Mouse (Mus musculus) layer of hippocampus, adult 18-20 months (tissue): ENCODE data around the gene Gnptab. TPM values are rescaled to one million over a fixed set of nuclear protein-coding genes. Genes with fewer than 3 reads are reported as not detected.
"Not testable (repeated sequence)": the region's sequence is repeated elsewhere in the genome, so short reads cannot be mapped to it uniquely, and the experiment has no call there.

ENCODE experiments used
- DNase-seq, 2 experiments: peaks; one replicate each; pipeline ENCODE4 v3.0.0; 2022; ENCODE audit warnings: low spot score in 2 of 2
- long read RNA-seq: library from polyadenylated mRNA; stranded (forward); transcript quantifications from one replicate; pipeline ENCODE4 v2.0.0, GENCODE M21; 2021
- total RNA-seq, 2 experiments: library from RNA; stranded (reverse); gene quantifications; 2 replicates each; pipeline ENCODE4 v1.2.3; 2021

Gene Gnptab
- 10 to 100 TPM; 65.9 to 69.2 TPM for total RNA-seq
- long read RNA-seq, full-length matches to known transcripts, result 56 of 86 reads
- long read RNA-seq, partial matches to known transcripts, result 18 of 86 reads
- long read RNA-seq, other reads (novel, unspliced or antisense), result 12 of 86 reads

GRCm38 (mm10) chr10:88379013-88379885, at the start of gene Gnptab, which contains the start of gene Dram1:
Gene Gnptab, plus strand, starts transcription at chr10:88379132.
Gene Dram1, minus strand, starts transcription at chr10:88379080.
- DNase-seq, result peak; percentile 82 to 92

GRCm38 (mm10) chr10:88330695-88331094, 48.2 kb upstream of the Gnptab start:
- DNase-seq, result peak in 1 of 2 experiments; percentile 39

GRCm38 (mm10) chr10:88340660-88341059, 38.3 kb upstream of the Gnptab start:
- DNase-seq, result no peak

- no peak for DNase-seq
These were observed 37.6 kb upstream of the Gnptab start for GRCm38 (mm10) chr10:88341368-88341767.

GRCm38 (mm10) chr10:88345899-88346401, 33.0 kb upstream of the Gnptab start:
- no peak for DNase-seq

GRCm38 (mm10) chr10:88346454-88347245, 32.3 kb upstream of the Gnptab start:
- no peak for DNase-seq

- DNase-seq, result no peak
These were observed 29.1 kb upstream of the Gnptab start for GRCm38 (mm10) chr10:88349800-88350199.

GRCm38 (mm10) chr10:88350687-88351086, 28.2 kb upstream of the Gnptab start:
- DNase-seq, result no peak

GRCm38 (mm10) chr10:88351411-88352103, 27.4 kb upstream of the Gnptab start:
- DNase-seq, result no peak

GRCm38 (mm10) chr10:88352549-88352948, 26.4 kb upstream of the Gnptab start:
- no peak for DNase-seq

- no peak for DNase-seq
These were observed 24.3 kb upstream of the Gnptab start for GRCm38 (mm10) chr10:88354599-88354998.

GRCm38 (mm10) chr10:88356114-88356982, 22.6 kb upstream of the Gnptab start:
- DNase-seq, result no peak

- peak; percentile 23 to 69 for DNase-seq
These were observed 21.9 kb upstream of the Gnptab start for GRCm38 (mm10) chr10:88356983-88357559.

- DNase-seq, result no peak
These were observed 16.7 kb upstream of the Gnptab start for GRCm38 (mm10) chr10:88362218-88362617.

GRCm38 (mm10) chr10:88364221-88364620, 14.7 kb upstream of the Gnptab start:
- no peak for DNase-seq

- no peak for DNase-seq
These were observed 9.7 kb upstream of the Gnptab start for GRCm38 (mm10) chr10:88369233-88369632.

GRCm38 (mm10) chr10:88371793-88372192, 7.1 kb upstream of the Gnptab start:
- no peak for DNase-seq

- DNase-seq, result no peak
These were observed 6.5 kb upstream of the Gnptab start for GRCm38 (mm10) chr10:88372436-88372835.

GRCm38 (mm10) chr10:88372945-88373344, 6.0 kb upstream of the Gnptab start:
- not testable (repeated sequence) for DNase-seq

- no peak for DNase-seq
These were observed 3.9 kb upstream of the Gnptab start for GRCm38 (mm10) chr10:88374984-88375383.
